Mouse (Mus musculus) spleen, postnatal 10 days (tissue): Measurements from ENCODE around the gene Olfr552.
"Not testable (repeated sequence)": the region's sequence is repeated elsewhere in the genome, so short reads cannot be mapped to it uniquely, and the experiment has no call there.

Source experiments
- DNase-seq, 2 experiments: peaks; one replicate each; pipeline ENCODE4 v3.0.0; 2021 to 2022; ENCODE audit warnings: low spot score in 2 of 2

Gene Olfr552

DNA sequence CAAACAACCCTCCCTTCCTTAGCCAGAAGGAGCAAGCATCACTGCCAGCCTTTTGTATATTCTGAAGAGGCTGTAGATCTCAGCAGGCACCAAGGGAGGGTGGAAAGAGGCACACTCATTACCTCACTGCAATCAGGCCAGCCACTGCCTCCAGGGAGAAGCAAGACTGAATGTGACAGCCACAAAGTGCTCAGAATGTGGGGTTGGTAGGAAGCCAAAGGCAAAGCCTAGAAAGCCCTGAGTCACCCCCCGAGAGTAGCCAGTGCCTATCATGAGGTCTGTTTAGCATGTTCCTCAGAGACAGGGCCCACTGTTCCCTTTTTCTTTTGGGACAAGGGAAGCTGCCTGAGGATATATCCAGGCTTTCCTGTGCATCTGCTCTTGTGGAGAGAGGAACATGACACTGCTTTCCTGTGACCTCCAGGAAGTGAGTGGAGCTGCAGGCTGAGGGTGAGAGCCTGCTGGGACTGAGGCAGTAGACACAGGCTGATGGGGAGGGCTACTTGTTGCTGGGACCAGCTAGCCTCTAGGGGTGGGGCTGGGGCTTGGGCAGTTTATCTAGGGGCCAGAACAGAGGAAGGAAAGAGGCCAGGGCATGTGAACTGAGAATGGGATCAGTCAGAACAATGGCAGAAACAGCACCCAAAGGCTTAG, at the start of gene Olfr552:
Gene Olfr552 (plus strand): TSS at position 393 of the 654 bp plus-strand sequence.
- DNase-seq: no peak

GRCm38 (mm10) chr7:102549570-102549969, 48.0 kb upstream of the Olfr552 start, which contains the start of gene Olfr549:
TSS of gene Olfr549 (plus strand) at chr7:102549870.
- no peak for DNase-seq

- no peak for DNase-seq
Observed at GRCm38 (mm10) chr7:102553279-102553678, 44.3 kb upstream of the Olfr552 start.

DNA sequence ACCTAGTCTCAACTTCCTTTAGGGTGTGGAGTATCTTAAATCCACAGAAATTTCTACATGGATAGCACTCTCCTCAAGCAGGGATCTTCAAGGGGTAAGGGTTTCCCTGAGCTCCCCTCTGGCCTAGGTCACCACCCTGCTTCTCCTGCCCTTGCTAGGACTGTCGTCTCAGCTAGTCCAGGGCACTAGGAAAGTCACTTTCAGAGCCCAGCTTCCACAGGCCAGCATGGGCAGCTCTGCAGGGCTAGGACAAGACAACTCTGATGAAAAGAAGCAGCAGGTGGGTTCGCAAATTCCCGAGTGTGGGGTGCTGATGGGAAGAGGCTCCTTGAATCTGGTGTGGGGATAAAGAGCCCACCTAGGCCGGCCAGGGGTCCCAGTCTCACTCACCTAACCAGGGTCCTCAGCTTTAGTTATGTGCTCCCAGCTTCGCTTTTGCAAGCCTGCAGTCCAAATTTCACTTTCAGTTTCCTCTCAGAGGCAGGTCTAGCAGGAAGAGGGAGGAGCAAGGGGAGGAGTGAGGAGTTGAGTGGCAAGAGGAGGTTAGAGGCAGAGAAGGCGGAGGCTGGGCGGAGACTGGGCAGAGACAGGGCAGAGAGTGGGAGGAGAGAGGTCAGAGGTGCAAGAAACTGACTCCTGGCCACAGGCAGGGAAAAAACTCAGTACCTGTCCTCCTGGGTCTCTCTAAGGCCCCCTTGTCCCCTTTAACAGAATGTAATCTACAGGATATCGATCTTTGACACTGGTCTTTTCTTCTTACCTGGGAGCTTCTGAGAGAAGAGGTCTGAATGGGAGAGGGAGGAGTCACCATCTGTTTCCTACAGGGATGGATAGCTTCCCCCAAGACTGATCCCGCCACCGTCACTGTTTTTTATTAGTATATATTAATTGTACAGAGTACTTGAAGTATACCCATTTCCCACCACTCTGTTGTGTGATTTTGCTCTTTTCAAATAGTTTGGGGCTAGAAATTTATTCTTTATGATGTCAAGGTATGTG, 32.3 kb upstream of the Olfr552 start, which contains the start of gene Trim21:
Gene Trim21 (minus strand): TSS at position 488 of the 999 bp plus-strand sequence.
- peak; percentile 55 to 90 for DNase-seq

DNA sequence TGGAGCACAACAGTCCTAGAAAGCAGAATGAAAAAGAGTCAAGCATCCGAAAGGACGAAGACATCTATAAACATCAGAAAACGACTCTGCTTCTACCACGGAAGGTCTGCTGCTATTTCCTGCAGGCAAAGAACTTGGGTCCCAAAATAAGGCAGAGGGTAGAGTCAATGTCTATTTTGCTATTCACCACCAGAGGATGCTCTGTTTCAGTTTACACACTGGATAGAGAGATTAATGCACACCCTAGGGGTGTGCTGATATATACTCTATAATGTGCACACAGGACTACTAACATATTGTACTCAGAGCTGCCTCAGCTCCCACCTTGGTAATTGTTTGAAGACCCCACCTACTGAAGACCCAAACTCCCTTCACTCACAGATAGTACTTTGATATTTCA, 31.4 kb upstream of the Olfr552 start:
- DNase-seq: no peak

DNA sequence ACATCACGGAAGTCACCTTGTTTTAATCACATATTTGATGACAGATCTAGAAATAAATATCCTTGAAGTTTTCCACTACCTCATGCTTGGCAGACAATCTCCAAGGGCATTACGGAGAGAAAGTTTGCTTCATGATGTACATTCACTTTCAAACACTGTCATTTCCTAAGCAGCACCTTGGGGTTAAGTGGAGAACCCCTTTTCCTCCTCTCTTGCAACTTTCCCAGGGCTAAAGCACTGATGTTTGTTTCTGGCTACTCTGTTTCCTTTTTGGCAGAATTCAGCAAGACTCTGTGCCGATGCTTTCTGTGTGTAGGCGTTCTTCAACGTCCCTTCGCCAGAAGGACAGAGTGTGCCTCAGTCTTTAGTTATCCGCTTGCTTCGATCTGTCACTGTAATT, 26.4 kb upstream of the Olfr552 start, which contains the start of gene Olfr550:
Gene Olfr550 (plus strand): TSS at position 301 of the 400 bp plus-strand sequence.
- no peak for DNase-seq

DNA sequence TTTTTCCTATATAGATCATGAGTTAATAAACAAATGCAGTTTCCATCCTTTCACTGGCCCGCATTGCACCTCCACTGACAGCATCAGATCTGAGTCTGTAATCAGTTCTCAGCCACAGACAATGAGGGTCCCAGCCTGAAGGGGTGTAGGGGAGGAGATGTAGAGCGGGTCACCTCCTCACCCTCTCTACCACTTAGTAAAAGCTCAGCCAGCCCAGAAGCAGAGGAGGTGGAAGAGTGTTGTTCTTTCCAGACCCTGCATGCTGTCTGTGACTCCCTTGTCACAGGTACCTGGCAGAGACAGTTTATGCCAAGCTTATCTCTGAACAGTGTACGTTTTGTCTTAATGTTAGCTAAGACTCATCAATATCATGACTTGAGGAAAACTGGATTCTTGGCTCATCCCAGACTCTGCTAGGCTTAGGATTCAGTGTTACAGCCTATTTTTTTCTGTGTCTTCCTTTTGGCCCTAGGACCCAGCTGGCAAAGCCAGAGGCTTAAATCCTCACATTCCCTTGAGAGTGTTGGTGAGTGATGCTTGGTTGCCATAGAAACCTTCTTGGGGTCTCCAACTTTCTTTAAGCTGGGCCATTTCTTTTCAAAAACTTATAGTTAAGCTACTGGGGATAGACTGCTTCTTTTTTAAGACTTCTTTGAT, 24.3 kb upstream of the Olfr552 start:
- DNase-seq: no peak

DNA sequence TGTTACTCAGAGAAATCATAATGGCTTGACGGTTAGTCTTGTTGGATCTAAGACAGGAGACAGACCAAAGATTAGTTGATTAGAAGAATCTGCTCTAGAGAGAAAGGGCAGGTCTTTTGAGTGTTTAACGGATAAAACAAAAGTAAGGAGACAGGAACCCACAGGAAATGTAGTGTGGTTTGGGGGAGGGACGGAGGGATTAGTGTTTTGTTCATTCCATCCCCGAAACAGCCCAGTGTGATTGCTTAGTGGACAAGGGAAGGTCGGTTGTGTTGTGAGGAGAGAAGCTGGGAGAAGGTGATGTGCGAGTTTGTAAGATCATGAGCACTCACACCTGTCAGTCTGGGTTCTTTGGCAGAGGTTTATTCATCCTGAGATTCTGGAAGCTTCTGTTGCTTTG, 21.6 kb upstream of the Olfr552 start:
- DNase-seq: no peak

GRCm38 (mm10) chr7:102591786-102592185, 5.8 kb upstream of the Olfr552 start, which contains the start of gene Olfr551:
TSS of gene Olfr551 (minus strand) at chr7:102591886.
- DNase-seq: no peak

GRCm38 (mm10) chr7:102618118-102618517, 20.5 kb downstream of the Olfr552 start, which contains the start of gene Olfr553:
TSS of gene Olfr553 (minus strand) at chr7:102618218.
- no peak for DNase-seq

DNA sequence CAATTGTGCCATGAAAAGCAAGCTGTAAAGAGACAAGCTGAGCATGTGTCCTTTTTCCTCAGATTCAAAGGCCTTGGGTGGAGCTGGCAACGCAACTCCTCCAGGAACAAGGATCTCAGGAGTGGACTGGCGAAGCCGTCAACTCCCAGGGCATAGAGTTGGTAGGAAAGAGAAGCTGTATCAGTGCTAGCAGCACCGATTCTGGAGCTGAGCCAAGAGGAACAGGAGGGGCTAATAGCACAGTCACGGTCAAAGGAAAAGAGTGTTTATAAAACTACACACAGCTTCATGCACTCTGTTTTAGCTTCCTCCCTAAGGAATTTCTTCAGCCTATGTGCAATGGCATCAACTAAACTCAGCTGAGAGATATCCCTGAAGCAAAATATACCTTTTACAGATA, 22.0 kb downstream of the Olfr552 start:
- DNase-seq: no peak

DNA sequence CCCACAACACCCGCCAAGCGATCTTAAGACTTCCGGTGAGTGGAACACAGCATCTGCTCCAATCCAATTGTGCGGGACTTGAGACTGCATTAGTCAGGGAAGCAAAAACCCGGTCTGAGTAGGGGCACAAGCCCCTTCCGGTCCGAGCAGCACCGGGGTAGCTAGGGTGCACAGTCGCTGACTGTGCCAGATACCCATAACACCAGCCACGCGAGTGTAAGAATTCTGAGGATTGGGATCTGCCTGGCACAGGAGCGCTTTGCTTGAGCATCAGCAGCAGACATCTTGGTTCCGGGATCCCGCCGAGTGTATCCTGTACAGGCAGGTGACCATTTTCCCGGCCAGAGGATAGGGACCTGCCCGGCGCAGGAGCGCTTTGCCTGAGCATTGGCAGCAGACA, 22.8 kb downstream of the Olfr552 start:
- not testable (repeated sequence) for DNase-seq

DNA sequence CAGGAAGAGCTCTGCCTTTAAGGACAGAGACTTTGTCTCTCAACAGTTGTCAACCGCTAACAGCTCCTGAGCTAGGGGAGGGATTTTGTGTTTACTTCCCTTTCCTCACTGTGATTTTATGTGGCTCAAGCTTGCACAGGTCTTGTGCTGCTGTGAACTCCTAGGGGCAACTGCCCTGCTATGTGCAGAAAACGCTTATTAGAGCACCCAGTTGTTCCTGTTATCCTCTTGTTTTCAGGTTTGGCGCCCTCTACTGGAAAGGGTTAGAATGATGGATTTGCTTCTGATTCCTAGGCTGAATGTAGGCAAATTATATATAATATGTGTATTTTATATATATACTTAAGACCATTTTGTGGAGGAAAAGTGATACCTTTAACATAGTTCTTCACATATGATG, 39.1 kb downstream of the Olfr552 start:
- peak; percentile 16 to 59 for DNase-seq

- DNase-seq: no peak
Observed at GRCm38 (mm10) chr7:102638132-102638531, 40.6 kb downstream of the Olfr552 start, which contains the start of gene Olfr554. TSS of gene Olfr554 (plus strand) at chr7:102638432.

GRCm38 (mm10) chr7:102644945-102645344, 47.4 kb downstream of the Olfr552 start:
- not testable (repeated sequence) for DNase-seq
